Mouse (Mus musculus) intestine, embryonic 16.5 days (tissue): ENCODE results near the gene Mt4. TPM values are rescaled to one million over a fixed set of nuclear protein-coding genes. Genes with fewer than 3 reads are reported as not detected.
"Not testable (repeated sequence)": the region's sequence is repeated elsewhere in the genome, so short reads cannot be mapped to it uniquely, and the experiment has no call there.

Experiments
- ATAC-seq: fragments of 200-750 bp; cut with Nextera tagmentation; 2 replicates; pipeline ENCODE4 v1.8.0; 2017; ENCODE audit warnings: moderate TSS enrichment, moderate library complexity
- H3K27ac ChIP-seq: fragments of 300-500 bp; sonication (generic); 2 replicates; pipeline ENCODE4 v1.5.1; 2014; ENCODE audit warnings: mild to moderate bottlenecking, low read length
- H3K27me3 ChIP-seq: fragments of 300-500 bp; sonication (generic); replicated peaks from 2 replicates; pipeline ENCODE4 v1.6.1; 2014; ENCODE audit warnings: low read length, control low read depth, mixed read lengths; ENCODE audit not compliant: control insufficient read depth, insufficient read depth
- H3K36me3 ChIP-seq: fragments of 300-500 bp; sonication (generic); 2 replicates; pipeline ENCODE4 v1.6.1; 2014; ENCODE audit warnings: low read length, control low read depth; ENCODE audit not compliant: control insufficient read depth, insufficient read depth
- H3K4me1 ChIP-seq: fragments of 300-500 bp; sonication (generic); 2 replicates; pipeline ENCODE4 v1.6.1; 2014; ENCODE audit warnings: low read length, control low read depth, mixed read lengths; ENCODE audit not compliant: control insufficient read depth, insufficient read depth
- H3K4me2 ChIP-seq: fragments of 300-500 bp; sonication (generic); 2 replicates; pipeline ENCODE4 v1.6.1; 2014; ENCODE audit warnings: low read depth, low read length, control low read depth
- H3K4me3 ChIP-seq: fragments of 300-500 bp; sonication (generic); 2 replicates; pipeline ENCODE4 v1.5.1; 2014; ENCODE audit warnings: mild to moderate bottlenecking, low read length
- H3K9ac ChIP-seq: fragments of 300-500 bp; sonication (generic); 2 replicates; pipeline ENCODE4 v1.6.1; 2014; ENCODE audit warnings: low read depth, low read length
- H3K9me3 ChIP-seq: fragments of 300-500 bp; sonication (generic); 2 replicates; pipeline ENCODE4 v1.6.1; 2016; ENCODE audit warnings: low read length, control low read depth; ENCODE audit not compliant: control insufficient read depth
- WGBS: fragments of 180-500 bp; shearing (Covaris S2); extraction: QIAGEN DNeasy Blood & Tissue Kit; methylation state at CpG from one replicate; pipeline ENCODE4 v1.1.7; 2014; 5-methylcytosine and 5-hydroxymethylcytosine counted together
- polyA plus RNA-seq: library from polyadenylated mRNA; unstranded; fragments of >200 nt; fragmentation: Nextera tagmentation; extraction: Ambion mirVana; gene quantifications from 2 replicates; pipeline ENCODE4 v1.2.1, GENCODE M21; 2015

Gene Mt4
- polyA plus RNA-seq, 1 experiment from 2014 or later: 5.5 TPM

DNA sequence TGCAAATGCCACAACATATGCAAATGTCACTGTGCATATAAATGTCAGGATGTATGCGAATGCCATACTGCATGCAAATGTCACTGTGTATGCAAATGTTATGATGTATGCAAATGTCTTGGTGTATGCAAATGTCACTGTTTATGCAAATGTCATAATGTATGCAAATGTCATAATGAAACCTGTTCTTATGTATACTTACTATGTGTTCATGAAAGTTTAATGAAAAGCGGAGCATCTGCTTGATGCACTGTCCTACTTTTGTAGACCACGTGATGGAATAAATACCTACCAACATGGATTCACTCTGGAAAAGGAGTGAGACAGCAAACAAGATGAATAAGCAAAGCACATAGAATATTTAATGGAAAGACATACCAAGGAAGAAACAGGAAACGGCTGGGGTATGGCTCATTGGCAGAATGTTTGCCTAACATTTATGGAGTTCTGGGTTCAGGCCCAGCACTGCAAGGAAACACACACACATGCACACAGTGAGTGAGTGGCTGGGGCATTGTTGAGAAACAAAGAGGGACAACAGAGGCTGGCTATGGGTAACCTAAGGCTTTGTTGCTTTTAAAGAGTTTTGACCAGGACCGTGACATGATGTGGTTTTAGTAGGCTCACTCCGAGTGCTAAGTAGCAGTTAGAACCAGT, 7.7 kb upstream of the Mt4 start:
- WGBS: 83% methylated on average over 6 of the region's 6 CpGs
- Histone ChIP-seq H3K4me1 (no peaks in the 10 kb centered on the region), H3K27me3 (no peaks in the 10 kb centered on the region), H3K27ac (no peak overlapping the region), H3K36me3 (no peaks in the 10 kb centered on the region), H3K4me3 (no peak overlapping the region), H3K9me3 (no peaks in the 10 kb centered on the region), H3K9ac (no peak overlapping the region), H3K4me2 (no peak overlapping the region)
- ATAC-seq: no peak

DNA sequence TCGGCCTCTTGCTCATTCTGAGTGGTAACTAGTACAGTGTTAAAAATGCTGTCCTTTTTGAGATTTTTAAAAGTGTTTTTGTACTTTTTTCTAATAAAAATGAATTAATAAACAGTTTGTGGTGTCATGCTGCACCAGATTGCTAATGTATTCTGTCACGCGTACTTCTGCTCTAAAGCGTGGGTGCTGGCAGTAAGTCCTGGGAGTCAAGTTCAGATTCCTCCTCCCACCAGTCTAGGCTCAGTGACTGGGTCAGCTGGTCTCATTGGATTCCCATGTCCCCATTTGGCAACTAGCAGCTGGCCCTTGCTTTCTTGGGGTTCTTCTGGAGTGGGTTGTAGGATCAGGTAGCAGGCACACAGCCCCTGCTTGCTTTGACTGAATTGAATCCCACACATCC, 6.9 kb upstream of the Mt4 start:
- no peaks in the 10 kb centered on the region for H3K9me3 ChIP-seq
- H3K4me1 ChIP-seq: no peaks in the 10 kb centered on the region
- no peak overlapping the region for H3K4me2 ChIP-seq
- no peak for ATAC-seq
- WGBS: 91% methylated on average over 4 of the region's 4 CpGs
- no peaks in the 10 kb centered on the region for H3K27me3 ChIP-seq
- H3K9ac ChIP-seq: no peak overlapping the region
- no peak overlapping the region for H3K4me3 ChIP-seq
- H3K36me3 ChIP-seq: no peaks in the 10 kb centered on the region
- no peak overlapping the region for H3K27ac ChIP-seq

DNA sequence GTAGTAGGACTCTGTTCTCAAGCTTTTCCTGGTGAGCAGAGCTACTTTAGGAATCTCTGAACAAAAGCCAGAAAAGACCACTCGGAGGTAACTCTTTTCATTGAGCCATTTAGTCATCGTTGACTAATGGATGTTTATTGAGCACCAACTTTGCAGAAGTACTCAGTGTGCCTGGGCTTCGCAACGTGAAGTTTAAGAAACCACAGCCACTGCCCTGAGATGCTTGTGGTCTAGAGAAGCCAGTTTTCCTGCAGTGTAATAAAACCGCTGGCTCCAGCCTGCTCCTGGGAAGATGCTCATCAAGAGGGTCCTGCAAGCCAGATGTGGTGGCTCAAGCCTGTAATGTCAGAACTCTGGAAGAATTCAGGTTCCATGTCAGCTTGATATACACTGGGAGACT, 4.9 kb upstream of the Mt4 start:
- ATAC-seq: no peak
- H3K36me3 ChIP-seq: no peaks in the 10 kb centered on the region
- no peak overlapping the region for H3K4me3 ChIP-seq
- H3K27ac ChIP-seq: no peak overlapping the region
- 49% methylated on average over 5 of the region's 5 CpGs for WGBS
- H3K4me1 ChIP-seq: no peaks in the 10 kb centered on the region
- no peak overlapping the region for H3K9ac ChIP-seq
- no peak overlapping the region for H3K4me2 ChIP-seq
- H3K9me3 ChIP-seq: no peaks in the 10 kb centered on the region
- H3K27me3 ChIP-seq: no peaks in the 10 kb centered on the region

DNA sequence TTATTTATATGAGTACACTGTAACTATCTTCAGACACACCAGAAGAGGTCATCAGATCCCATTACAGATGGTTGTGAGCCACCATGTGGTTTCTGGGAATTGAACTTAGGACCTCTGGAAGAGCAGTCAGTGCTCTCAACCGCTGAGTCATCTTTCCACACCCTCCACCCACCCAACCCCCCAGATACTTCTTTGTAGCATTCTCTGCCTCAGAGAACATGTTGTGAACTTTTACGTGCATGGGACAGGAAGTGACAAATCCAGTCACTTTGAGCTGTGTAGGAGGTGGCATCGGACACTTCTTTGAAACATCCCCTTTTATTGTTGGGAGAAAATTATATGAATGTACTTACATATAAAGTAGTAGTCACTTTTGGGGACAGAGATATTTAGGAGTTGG, 2.4 kb upstream of the Mt4 start:
- H3K4me1 ChIP-seq, H3K36me3 ChIP-seq, H3K27me3 ChIP-seq, H3K4me2 ChIP-seq, H3K9ac ChIP-seq, H3K27ac ChIP-seq, H3K9me3 ChIP-seq, H3K4me3 ChIP-seq: not testable (repeated sequence)
- 46% methylated on average over 3 of the region's 3 CpGs for WGBS
- ATAC-seq: 0 out of 2 replicates have a peak, but pooled peaks have one; percentile 25

DNA sequence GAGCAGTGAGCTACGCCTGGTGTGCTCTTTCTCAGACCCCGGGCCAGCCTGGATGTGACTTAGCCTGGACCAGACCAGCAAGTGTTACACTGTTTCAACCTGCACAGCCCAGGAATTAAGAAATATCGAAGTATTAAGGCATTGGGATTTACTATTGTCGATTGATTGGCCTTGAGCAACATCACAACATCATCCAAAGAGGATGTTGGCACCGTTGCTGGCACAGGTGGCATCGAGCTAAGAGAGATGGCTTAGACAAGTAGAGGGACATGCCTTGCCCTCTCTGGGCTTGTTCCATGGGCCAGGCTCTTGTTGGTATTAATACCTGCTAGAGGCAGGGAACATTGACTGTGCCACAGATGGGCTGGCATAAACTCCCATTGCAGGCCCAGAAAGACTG, 1.4 kb upstream of the Mt4 start:
- H3K27me3 ChIP-seq: no peaks in the 10 kb centered on the region
- no peak for ATAC-seq
- H3K9ac ChIP-seq: no peak overlapping the region
- WGBS: 88% methylated on average over 6 of the region's 6 CpGs
- H3K4me1 ChIP-seq: no peaks in the 10 kb centered on the region
- H3K4me3 ChIP-seq: no peak overlapping the region
- no peak overlapping the region for H3K27ac ChIP-seq
- H3K4me2 ChIP-seq: no peak overlapping the region
- H3K36me3 ChIP-seq: no peaks in the 10 kb centered on the region
- no peaks in the 10 kb centered on the region for H3K9me3 ChIP-seq

DNA sequence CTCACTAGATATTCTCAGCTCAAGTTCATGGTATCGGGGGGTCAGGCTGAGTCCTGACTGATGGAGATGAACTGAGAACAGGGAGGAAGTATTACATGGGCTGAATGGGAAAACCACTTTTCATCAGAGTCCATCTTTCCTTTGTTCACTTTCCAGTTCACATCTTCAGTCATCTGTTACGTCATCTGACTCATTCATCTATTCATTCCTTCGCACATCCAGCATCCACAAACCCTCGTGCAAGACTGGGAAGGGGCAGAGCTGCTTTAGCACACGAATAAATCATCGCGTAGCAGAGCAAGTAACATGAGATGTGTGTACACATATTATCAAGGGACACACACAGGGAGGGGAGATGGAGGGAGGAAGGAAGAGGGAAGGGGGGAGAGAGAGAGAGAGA, 805 bp upstream of the Mt4 start:
- no peak overlapping the region for H3K27ac ChIP-seq
- no peaks in the 10 kb centered on the region for H3K4me1 ChIP-seq
- WGBS: 69% methylated on average over 7 of the region's 7 CpGs
- H3K4me3 ChIP-seq: no peak overlapping the region
- H3K9ac ChIP-seq: no peak overlapping the region
- no peaks in the 10 kb centered on the region for H3K27me3 ChIP-seq
- no peak overlapping the region for H3K4me2 ChIP-seq
- H3K36me3 ChIP-seq: no peaks in the 10 kb centered on the region
- no peaks in the 10 kb centered on the region for H3K9me3 ChIP-seq
- no peak for ATAC-seq

DNA sequence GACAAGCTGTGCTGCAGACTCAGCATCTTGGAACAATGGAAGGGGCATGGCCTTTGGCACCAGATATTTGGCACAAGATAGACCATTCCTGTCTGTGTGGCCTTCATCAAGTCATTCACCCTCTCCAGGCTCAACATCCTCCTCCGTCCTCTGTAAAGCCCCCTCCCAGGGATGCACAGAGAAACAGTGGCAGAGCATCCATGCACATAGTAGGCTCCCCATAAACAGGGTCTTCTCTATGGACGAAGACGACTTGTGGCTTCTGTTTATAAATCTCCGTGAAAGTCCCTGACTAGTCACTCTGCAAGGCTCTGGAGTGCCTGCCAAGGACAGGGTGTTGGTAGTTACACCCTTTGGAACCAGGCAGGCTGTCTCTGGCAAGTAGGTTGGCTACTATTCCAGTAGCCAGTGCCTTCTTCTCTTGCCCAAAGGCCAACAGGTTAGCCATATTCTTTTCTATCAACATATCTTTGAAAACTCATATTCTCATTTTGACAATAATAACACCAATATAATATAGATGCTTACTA, 3.3 kb downstream of the Mt4 start:
- H3K9me3 ChIP-seq: no peaks in the 10 kb centered on the region
- H3K36me3 ChIP-seq: no peaks in the 10 kb centered on the region
- WGBS: 85% methylated on average over 4 of the region's 4 CpGs
- no peak for ATAC-seq
- H3K9ac ChIP-seq: no peak overlapping the region
- H3K27me3 ChIP-seq: no peaks in the 10 kb centered on the region
- no peaks in the 10 kb centered on the region for H3K4me1 ChIP-seq
- H3K4me2 ChIP-seq: no peak overlapping the region
- no peak overlapping the region for H3K27ac ChIP-seq
- H3K4me3 ChIP-seq: no peak overlapping the region

DNA sequence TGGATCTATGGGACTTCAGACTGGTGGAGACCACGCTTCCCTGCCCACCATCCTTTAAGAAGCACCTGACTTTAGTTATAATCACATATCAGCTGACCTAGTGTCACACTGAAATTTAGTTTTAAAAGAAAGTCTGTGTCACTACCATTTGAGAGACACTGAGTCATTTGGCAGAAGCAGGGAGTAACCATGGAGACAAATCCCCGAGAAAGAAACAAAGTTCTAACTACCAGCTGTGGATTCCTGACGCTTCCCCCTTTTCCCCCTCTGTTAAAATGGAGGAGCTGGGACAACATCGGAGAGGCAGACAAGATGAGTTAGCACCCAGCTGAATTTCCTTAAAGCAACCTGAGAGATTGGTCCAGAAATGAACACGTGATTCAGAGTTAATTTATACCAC, 11.2 kb downstream of the Mt4 start:
- ATAC-seq: no peak
- Histone ChIP-seq H3K4me2 (no peak overlapping the region), H3K36me3 (no peaks in the 10 kb centered on the region), H3K27me3 (peaks cover 8% of the 10 kb centered on the region), H3K9ac (no peak overlapping the region), H3K9me3 (no peaks in the 10 kb centered on the region), H3K4me1 (peaks cover 6% of the 10 kb centered on the region), H3K4me3 (no peak overlapping the region), H3K27ac (no peak overlapping the region)
- WGBS: 45% methylated on average over 5 of the region's 5 CpGs

DNA sequence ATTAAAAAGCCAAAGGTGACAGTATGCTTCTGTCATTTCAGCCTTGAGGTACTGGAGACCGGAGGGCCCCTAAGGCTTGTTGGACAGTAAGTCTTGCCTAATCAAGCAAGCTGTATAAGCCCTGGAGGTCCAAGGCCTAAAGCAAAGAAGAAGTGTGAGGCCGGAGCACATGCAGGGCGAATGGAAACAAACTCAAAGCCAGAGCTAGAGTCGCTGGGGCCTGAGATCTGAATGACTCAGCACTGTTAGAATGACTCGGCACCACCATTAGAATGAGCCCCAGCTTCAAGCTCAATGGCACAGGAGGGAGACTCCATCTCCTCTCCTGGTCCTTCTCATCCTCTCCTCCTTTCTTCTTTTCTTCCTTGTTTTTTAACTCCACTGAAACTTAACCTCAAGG, 13.9 kb downstream of the Mt4 start:
- Histone ChIP-seq H3K4me1 (peaks cover 9% of the 10 kb centered on the region), H3K9ac (no peak overlapping the region), H3K36me3 (no peaks in the 10 kb centered on the region), H3K4me3 (no peak overlapping the region), H3K27me3 (peaks cover 8% of the 10 kb centered on the region), H3K4me2 (no peak overlapping the region), H3K27ac (no peak overlapping the region), H3K9me3 (no peaks in the 10 kb centered on the region)
- 74% methylated on average over 5 of the region's 5 CpGs for WGBS
- no peak for ATAC-seq
